Mouse (Mus musculus): ENCODE measurements around the gene Ndufb6. TPM values are rescaled to one million over a fixed set of nuclear protein-coding genes. Genes with fewer than 3 reads are reported as not detected.

Ndufb6 gene
- total and polyA plus RNA-seq, 3 experiments = 159 to 253 (median 205) TPM

DNA sequence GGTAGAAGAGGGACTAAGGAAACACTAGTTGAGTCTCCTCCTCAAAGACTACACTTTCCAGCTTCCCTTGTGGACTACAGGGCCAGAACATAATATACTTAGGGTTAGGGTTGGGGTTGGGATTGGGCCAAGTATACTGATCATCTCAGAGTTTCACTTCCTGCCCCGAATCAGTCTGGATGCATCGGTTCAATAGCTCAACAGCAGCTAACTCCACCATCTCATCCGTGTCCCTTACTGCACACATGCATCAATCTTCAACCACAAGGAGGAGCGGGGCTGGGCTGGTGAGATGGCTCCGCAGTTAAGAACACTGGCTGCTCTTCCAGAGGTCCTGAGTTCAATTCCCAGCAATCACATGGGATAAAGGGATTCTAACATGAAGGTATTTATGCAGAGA is 28.2 kb downstream of the Ndufb6 start:
- no peaks in the 10 kb centered on the region for H3K27me3 ChIP-seq (replicated peaks)
- TF ChIP-seq ZMIZ1 (IDR thresholded peaks at IDR 0.05; ENCODE audit: low read depth, low read length) = no peak
- TF ChIP-seq PAX5 (IDR thresholded peaks at IDR 0.05; ENCODE audit: low read length) = no peak
- TF ChIP-seq NELFE (IDR thresholded peaks at IDR 0.05; ENCODE audit: low read depth, low read length) = no peak
- TF ChIP-seq CTCF (conservative IDR thresholded peaks at IDR 0.05 in 1 of 2, IDR thresholded peaks at IDR 0.05 in 1 of 2; ENCODE audit: low read depth in 2 of 2, low read length in 2 of 2) = no peak
- no peak for TF ChIP-seq IRF4 (IDR thresholded peaks at IDR 0.05; ENCODE audit: low read depth, low read length)
- TF ChIP-seq HCFC1 (IDR thresholded peaks at IDR 0.05; ENCODE audit: low read depth, low read length) = no peak
- TF ChIP-seq MYC (IDR thresholded peaks at IDR 0.05; ENCODE audit: low read depth, low read length) = no peak
- no peak for TF ChIP-seq USF2 (conservative IDR thresholded peaks at IDR 0.05; ENCODE audit: low read depth, low read length)
- TF ChIP-seq E2F4 (IDR thresholded peaks at IDR 0.05; ENCODE audit: insufficient replicate concordance, low read depth, low read length) = no peak
- TF ChIP-seq RCOR1 (conservative IDR thresholded peaks at IDR 0.05; ENCODE audit: low read depth, low read length) = no peak
- TF ChIP-seq TBP (conservative IDR thresholded peaks at IDR 0.05; ENCODE audit: low read depth, low read length) = no peak
- TF ChIP-seq POLR2A (IDR thresholded peaks at IDR 0.05; ENCODE audit: low read depth, low read length) = no peak
- no peaks in the 10 kb centered on the region for H3K9me3 ChIP-seq (replicated peaks; ENCODE audit: low read length)
- in situ Hi-C loops (cut with MboI; ENCODE audit: low pct_ligation_motif_present, low pct_unique_long_range_greater_than_20kb, low sequenced_read_pairs) (no loop called here), dilution Hi-C loops (cut with MboI; ENCODE audit: extremely low pct_ligation_motif_present, extremely low pct_unique_long_range_greater_than_20kb, low sequenced_read_pairs) (no loop called here)
- H3K4me2 ChIP-seq (ENCODE audit: insufficient read depth, low read depth, poor library complexity, severe bottlenecking) = no peak overlapping the region
- H3K79me2 ChIP-seq (replicated peaks; ENCODE audit: control insufficient read depth, extremely low read depth, insufficient read depth, poor library complexity, severe bottlenecking) = no peaks in the 10 kb centered on the region
- no peak overlapping the region for H3K9ac ChIP-seq (ENCODE audit: insufficient read depth, low read depth)
- H3K36me3 ChIP-seq (replicated peaks in 1 of 2; ENCODE audit: control insufficient read depth in 1 of 2, insufficient read depth in 1 of 2, low read length in 1 of 2) = peaks cover 0 to 7% of the 10 kb centered on the region in 2 experiments
- no peak overlapping the region for H3K27ac ChIP-seq (ENCODE audit: insufficient read depth, low read depth)
- no peak for DNase-seq (ENCODE audit: extremely low read depth)
- no peak overlapping the region for H3K4me3 ChIP-seq (replicated peaks in 1 of 3; ENCODE audit: low read depth in 2 of 3, low read length in 2 of 3, poor library complexity in 1 of 3)
- no peaks in the 10 kb centered on the region for H3K4me1 ChIP-seq (ENCODE audit: control insufficient read depth in 1 of 2, insufficient read depth in 2 of 2)

DNA sequence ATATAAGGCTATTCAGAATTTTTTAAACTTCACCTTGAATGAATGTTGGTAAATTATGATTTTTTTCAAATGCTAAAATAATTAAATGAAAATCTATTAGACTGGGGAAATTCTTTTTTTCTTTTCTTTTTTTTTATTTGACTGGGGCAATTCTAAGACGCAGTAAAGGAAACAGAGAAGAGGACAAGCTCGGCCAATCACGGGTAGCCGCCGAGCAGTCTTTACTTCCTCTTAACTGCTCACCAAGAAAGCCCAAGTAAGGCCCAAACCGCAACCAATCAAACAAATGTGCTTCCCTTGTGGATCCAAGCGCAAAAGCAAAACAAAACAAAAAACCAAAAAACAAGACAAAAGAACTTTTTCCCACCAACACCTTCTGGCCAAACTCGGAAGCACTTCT is 35.2 kb downstream of the Ndufb6 start:
- Histone ChIP-seq H3K4me2 (ENCODE audit: insufficient read depth, low read depth, poor library complexity, severe bottlenecking) (peak overlapping the region; percentile 64), H3K4me3 (replicated peaks in 1 of 3; ENCODE audit: low read depth in 2 of 3, low read length in 2 of 3, poor library complexity in 1 of 3) (no peak overlapping the region), H3K27me3 (replicated peaks) (no peaks in the 10 kb centered on the region), H3K4me1 (ENCODE audit: control insufficient read depth in 1 of 2, insufficient read depth in 2 of 2) (peaks cover 4 to 20% of the 10 kb centered on the region in 2 experiments; a peak in 3 of 4 replicates), H3K9me3 (replicated peaks; ENCODE audit: low read length) (no peaks in the 10 kb centered on the region), H3K27ac (ENCODE audit: insufficient read depth, low read depth) (no peak overlapping the region), H3K36me3 (replicated peaks in 1 of 2; ENCODE audit: control insufficient read depth in 1 of 2, insufficient read depth in 1 of 2, low read length in 1 of 2) (no peaks in the 10 kb centered on the region), H3K9ac (ENCODE audit: insufficient read depth, low read depth) (no peak overlapping the region), H3K79me2 (replicated peaks; ENCODE audit: control insufficient read depth, extremely low read depth, insufficient read depth, poor library complexity, severe bottlenecking) (no peaks in the 10 kb centered on the region)
- dilution Hi-C loops (cut with MboI; ENCODE audit: extremely low pct_ligation_motif_present, extremely low pct_unique_long_range_greater_than_20kb, low sequenced_read_pairs) = no loop called here
- in situ Hi-C loops (cut with MboI; ENCODE audit: low pct_ligation_motif_present, low pct_unique_long_range_greater_than_20kb, low sequenced_read_pairs) = no loop called here
- TF ChIP-seq USF2 (conservative IDR thresholded peaks at IDR 0.05; ENCODE audit: low read depth, low read length) (no peak), MAZ (IDR thresholded peaks at IDR 0.05; ENCODE audit: low read depth, low read length) (no peak), POLR2A (IDR thresholded peaks at IDR 0.05; ENCODE audit: low read depth, low read length) (0 out of 2 replicates have a peak, but pooled peaks have one; percentile 20), SMC3 (IDR thresholded peaks at IDR 0.05; ENCODE audit: low read depth, low read length) (no peak), ZNF384 (IDR thresholded peaks at IDR 0.05; ENCODE audit: low read depth, low read length) (peak; percentile 67; the same call in 1 of the 2 replicates), ELF1 (IDR thresholded peaks at IDR 0.05; ENCODE audit: low read depth, low read length) (0 out of 2 replicates have a peak, but pooled peaks have one; percentile 25), USF1 (IDR thresholded peaks at IDR 0.05; ENCODE audit: low read depth, low read length) (no peak), MEF2A (IDR thresholded peaks at IDR 0.05; ENCODE audit: borderline replicate concordance, low read depth, low read length) (no peak)
- peak; percentile 66 for DNase-seq (ENCODE audit: extremely low read depth)

Data from CH12.LX (cell line).